Mouse (Mus musculus) brain, embryonic 18.5 days (tissue): Measurements from ENCODE around the gene Fam167b.
"Not testable (repeated sequence)": the region's sequence is repeated elsewhere in the genome, so short reads cannot be mapped to it uniquely, and the experiment has no call there.

Experiments
- DNase-seq: peaks from one replicate; pipeline ENCODE4 v3.0.0-alpha.2; 2012; ENCODE audit warnings: low read depth, low spot score

Fam167b gene

GRCm38 (mm10) chr4:129561184-129561583 is 17.2 kb downstream of the Fam167b start:
- DNase-seq: no peak

GRCm38 (mm10) chr4:129558321-129558955 is 19.9 kb downstream of the Fam167b start:
- no peak for DNase-seq

- no peak for DNase-seq
These were observed 21.0 kb downstream of the Fam167b start for GRCm38 (mm10) chr4:129557256-129557808.

GRCm38 (mm10) chr4:129556532-129557223 is 21.7 kb downstream of the Fam167b start:
- peak; percentile 72 for DNase-seq

- DNase-seq: no peak
These were observed 22.4 kb downstream of the Fam167b start for GRCm38 (mm10) chr4:129555862-129556531.

GRCm38 (mm10) chr4:129555421-129555861 is 22.9 kb downstream of the Fam167b start:
- no peak for DNase-seq

- DNase-seq: not testable (repeated sequence)
These were observed 23.8 kb downstream of the Fam167b start for GRCm38 (mm10) chr4:129554512-129554911.

GRCm38 (mm10) chr4:129550295-129550694 is 28.1 kb downstream of the Fam167b start:
- no peak for DNase-seq

- DNase-seq: no peak
These were observed 29.0 kb downstream of the Fam167b start for GRCm38 (mm10) chr4:129549306-129549705.

- DNase-seq: not testable (repeated sequence)
These were observed 30.7 kb downstream of the Fam167b start for GRCm38 (mm10) chr4:129547631-129548030.

GRCm38 (mm10) chr4:129544106-129544505 is 34.2 kb downstream of the Fam167b start:
- DNase-seq: no peak

- peak; percentile 88 for DNase-seq
These were observed 35.7 kb downstream of the Fam167b start, which contains the start of gene Hdac1 for GRCm38 (mm10) chr4:129542592-129543141. Hdac1 (minus strand) TSS chr4:129542713.

- no peak for DNase-seq
These were observed 36.3 kb downstream of the Fam167b start for GRCm38 (mm10) chr4:129541868-129542591.

- DNase-seq: no peak
These were observed 38.3 kb downstream of the Fam167b start for GRCm38 (mm10) chr4:129540012-129540411.

GRCm38 (mm10) chr4:129528901-129529300 is 49.4 kb downstream of the Fam167b start:
- DNase-seq: not testable (repeated sequence)
